Comparison of ENCODE assay signal across 8 mouse cellular contexts in the genomic region with DNA sequence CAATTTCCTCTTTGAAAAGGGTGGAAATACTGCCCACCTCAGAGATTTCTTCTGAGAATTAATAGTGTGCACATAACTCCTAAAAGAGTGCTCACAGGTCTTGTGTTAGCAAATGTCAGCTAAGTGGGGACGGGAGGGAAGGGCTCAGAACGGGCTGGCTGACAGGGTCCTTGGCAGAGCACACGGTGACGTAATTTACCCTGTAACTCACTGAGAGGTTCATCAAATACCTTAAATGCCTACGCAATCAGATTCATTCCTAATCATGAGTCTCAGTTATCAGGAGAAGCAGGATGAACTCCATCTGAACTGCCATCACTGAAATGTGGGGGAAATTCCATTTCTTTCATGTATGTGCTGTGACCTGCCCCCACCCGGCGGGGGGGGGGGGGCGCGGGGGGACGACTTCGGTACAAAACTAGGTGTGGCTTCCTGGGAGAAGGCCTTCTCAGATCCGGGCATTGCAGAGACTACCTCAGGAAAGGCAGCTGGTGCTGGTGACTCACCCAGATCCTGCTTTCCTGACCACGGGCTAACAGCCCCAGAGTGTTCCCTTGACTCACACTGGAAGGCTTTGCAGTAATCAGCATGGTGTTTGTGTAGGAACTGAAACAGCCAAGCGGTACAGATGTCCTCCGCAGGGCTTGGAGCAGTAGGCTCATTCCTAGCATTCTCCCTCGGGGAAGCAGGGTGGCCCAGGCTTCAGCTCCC.
DNase-seq lines count a peak whose midpoint lies in the region; ATAC-seq lines count a peak whose summit lies in the region.

No protein-coding gene starts in this region.

- H3K4me3 ChIP-seq in embryonic facial prominence, embryonic 10.5 days: no peak overlapping the region
- no peak overlapping the region for H3K4me3 ChIP-seq in heart, embryonic 16.5 days (ENCODE audit: low read length)
- no peak overlapping the region for H3K4me3 ChIP-seq in hindbrain, embryonic 14.5 days (replicated peaks; ENCODE audit: low read length)

- peak overlapping the region; percentile 36; the same call in 1 of the 2 replicates for H3K9ac ChIP-seq in heart, embryonic 16.5 days (ENCODE audit: low read length)
- no peak overlapping the region for H3K9ac ChIP-seq in hindbrain, embryonic 14.5 days

- no peaks in the 10 kb centered on the region for H3K36me3 ChIP-seq in embryonic facial prominence, embryonic 10.5 days (replicated peaks)
- no peaks in the 10 kb centered on the region for H3K36me3 ChIP-seq in heart, embryonic 16.5 days (ENCODE audit: control insufficient read depth, insufficient read depth)
- H3K36me3 ChIP-seq in hindbrain, embryonic 14.5 days (replicated peaks; ENCODE audit: control insufficient read depth, insufficient read depth): no peaks in the 10 kb centered on the region

- peak; percentile 30 to 49 for DNase-seq in frontal cortex, adult 2 months (ENCODE audit: extremely low spot score in 1 of 2, low spot score in 1 of 2)
- no peak for DNase-seq in frontal cortex, postnatal 10 days (ENCODE audit: low spot score in 2 of 2)
- DNase-seq in Muller cell, postnatal 12 days (ENCODE audit: inconsistent ontology term): peak; percentile 96
- DNase-seq in embryonic facial prominence, embryonic 10.5 days (ENCODE audit: low spot score): peak; percentile 18
- DNase-seq in lung, adult 18-20 months: peak; percentile 68 to 86
- DNase-seq in testis, postnatal 14 days (ENCODE audit: low spot score): peak; percentile 17
- DNase-seq in hindbrain, embryonic 14.5 days (ENCODE audit: low spot score): no peak

- H3K27ac ChIP-seq in embryonic facial prominence, embryonic 10.5 days (replicated peaks): 0 out of 2 replicates have a peak overlapping the region, but pooled peaks have one; percentile 30
- peak overlapping the region; percentile 67 for H3K27ac ChIP-seq in heart, embryonic 16.5 days (ENCODE audit: low read length)
- no peak overlapping the region for H3K27ac ChIP-seq in hindbrain, embryonic 14.5 days

- WGBS in embryonic facial prominence, embryonic 10.5 days: 38% methylated on average over 16 of the region's 16 CpGs
- WGBS in heart, embryonic 16.5 days: 9% methylated on average over 16 of the region's 16 CpGs
- WGBS in hindbrain, embryonic 14.5 days: 41% methylated on average over 16 of the region's 16 CpGs

- no peaks in the 10 kb centered on the region for H3K27me3 ChIP-seq in embryonic facial prominence, embryonic 10.5 days (replicated peaks; ENCODE audit: low read depth, poor library complexity, severe bottlenecking)
- H3K27me3 ChIP-seq in heart, embryonic 16.5 days (ENCODE audit: control insufficient read depth, insufficient read depth, low read length): no peaks in the 10 kb centered on the region
- H3K27me3 ChIP-seq in hindbrain, embryonic 14.5 days (ENCODE audit: control insufficient read depth, insufficient read depth, low read length): no peaks in the 10 kb centered on the region

- no peaks in the 10 kb centered on the region for H3K9me3 ChIP-seq in embryonic facial prominence, embryonic 10.5 days
- no peaks in the 10 kb centered on the region for H3K9me3 ChIP-seq in heart, embryonic 16.5 days (replicated peaks; ENCODE audit: control insufficient read depth, low read length)
- H3K9me3 ChIP-seq in hindbrain, embryonic 14.5 days (ENCODE audit: control insufficient read depth, low read length): no peaks in the 10 kb centered on the region

- peak; percentile 83 for ATAC-seq in heart, embryonic 16.5 days (replicated peaks; ENCODE audit: extremely low read depth, insufficient read depth, low FRiP score)
- ATAC-seq in hindbrain, embryonic 14.5 days (ENCODE audit: low FRiP score): no peak

- peaks cover 16% of the 10 kb centered on the region for H3K4me1 ChIP-seq in embryonic facial prominence, embryonic 10.5 days
- H3K4me1 ChIP-seq in heart, embryonic 16.5 days (ENCODE audit: control insufficient read depth, insufficient read depth, low read length): peaks cover 16% of the 10 kb centered on the region
- H3K4me1 ChIP-seq in hindbrain, embryonic 14.5 days (replicated peaks; ENCODE audit: control insufficient read depth, insufficient read depth, low read length): no peaks in the 10 kb centered on the region

- H3K4me2 ChIP-seq in heart, embryonic 16.5 days (ENCODE audit: low read depth, low read length): peak overlapping the region; percentile 51
- H3K4me2 ChIP-seq in hindbrain, embryonic 14.5 days (replicated peaks): no peak overlapping the region

Comparison
In these comparisons a context has a peak if more than half of its experiments do, and no peak if none do; other contexts are left out.
1. DNase-seq: peak in frontal cortex, adult 2 months (2 of 2), Muller cell, postnatal 12 days (single experiment), embryonic facial prominence, embryonic 10.5 days (single experiment), lung, adult 18-20 months (2 of 2) and testis, postnatal 14 days (single experiment); none in frontal cortex, postnatal 10 days (0 of 2) and hindbrain, embryonic 14.5 days (single experiment).